Mouse (Mus musculus) spleen, postnatal 10 days (tissue): ENCODE results near the gene Tor1b.
"Not testable (repeated sequence)": the region's sequence is repeated elsewhere in the genome, so short reads cannot be mapped to it uniquely, and the experiment has no call there.

Experiments used
- DNase-seq, 2 experiments: peaks; one replicate each; pipeline ENCODE4 v3.0.0; 2021 to 2022; ENCODE audit warnings: low spot score in 2 of 2

Gene Tor1b

GRCm38 (mm10) chr2:30952824-30953490, at the start of gene Tor1b:
Tor1b (plus strand) TSS chr2:30952959.
- peak; percentile 71 to 84 for DNase-seq

- no peak for DNase-seq
Observed at GRCm38 (mm10) chr2:30904231-30904630, 48.5 kb upstream of the Tor1b start.

GRCm38 (mm10) chr2:30904991-30905390, 47.8 kb upstream of the Tor1b start:
- no peak for DNase-seq

- no peak for DNase-seq
Observed at GRCm38 (mm10) chr2:30905906-30906305, 46.9 kb upstream of the Tor1b start.

GRCm38 (mm10) chr2:30906641-30907040, 46.1 kb upstream of the Tor1b start:
- DNase-seq = no peak

- peak in 1 of 2 experiments; percentile 35 for DNase-seq
Observed at GRCm38 (mm10) chr2:30912291-30912773, 40.4 kb upstream of the Tor1b start.

GRCm38 (mm10) chr2:30913022-30913421, 39.7 kb upstream of the Tor1b start:
- no peak for DNase-seq

GRCm38 (mm10) chr2:30914836-30915235, 37.9 kb upstream of the Tor1b start:
- no peak for DNase-seq

- no peak for DNase-seq
Observed at GRCm38 (mm10) chr2:30915376-30915775, 37.4 kb upstream of the Tor1b start.

- not testable (repeated sequence) for DNase-seq
Observed at GRCm38 (mm10) chr2:30915933-30916332, 36.8 kb upstream of the Tor1b start.

GRCm38 (mm10) chr2:30917649-30918048, 35.1 kb upstream of the Tor1b start:
- DNase-seq = no peak

- DNase-seq = no peak
Observed at GRCm38 (mm10) chr2:30918126-30918525, 34.6 kb upstream of the Tor1b start.

- no peak for DNase-seq
Observed at GRCm38 (mm10) chr2:30918780-30919329, 33.9 kb upstream of the Tor1b start.

- no peak for DNase-seq
Observed at GRCm38 (mm10) chr2:30920216-30920615, 32.5 kb upstream of the Tor1b start.

- no peak for DNase-seq
Observed at GRCm38 (mm10) chr2:30923099-30923498, 29.7 kb upstream of the Tor1b start.

GRCm38 (mm10) chr2:30925181-30925580, 27.6 kb upstream of the Tor1b start:
- no peak for DNase-seq

GRCm38 (mm10) chr2:30926381-30926780, 26.4 kb upstream of the Tor1b start:
- no peak for DNase-seq

GRCm38 (mm10) chr2:30927151-30927781, 25.5 kb upstream of the Tor1b start:
- DNase-seq = no peak

GRCm38 (mm10) chr2:30927844-30928628, 24.7 kb upstream of the Tor1b start:
- DNase-seq = peak; percentile 81 to 91

GRCm38 (mm10) chr2:30928893-30929482, 23.8 kb upstream of the Tor1b start:
- peak in 1 of 2 experiments; percentile 53 for DNase-seq

GRCm38 (mm10) chr2:30929483-30930045, 23.2 kb upstream of the Tor1b start, which contains the start of gene Ptges:
Ptges (minus strand) TSS chr2:30929863.
- DNase-seq = peak; percentile 51 to 75
